Mouse (Mus musculus) hindbrain, embryonic 16.5 days (tissue): ENCODE results near the gene Cemip2. TPM values are rescaled to one million over a fixed set of nuclear protein-coding genes. Genes with fewer than 3 reads are reported as not detected.

ENCODE experiments used
- ATAC-seq: fragments of 200-750 bp; cut with Nextera tagmentation; 2 replicates; pipeline ENCODE4 v1.8.0; 2017; ENCODE audit warnings: moderate TSS enrichment, moderate library complexity
- H3K27ac ChIP-seq: fragments of 300-500 bp; sonication (generic); 2 replicates; pipeline ENCODE4 v1.5.1; 2014; ENCODE audit warnings: low read depth, mild to moderate bottlenecking, control low read depth, low read length, moderate library complexity
- H3K27me3 ChIP-seq: fragments of 300-500 bp; sonication (generic); replicated peaks from 2 replicates; pipeline ENCODE4 v1.6.1; 2014; ENCODE audit warnings: low read length; ENCODE audit not compliant: control insufficient read depth, insufficient read depth
- H3K36me3 ChIP-seq: fragments of 300-500 bp; sonication (generic); 2 replicates; pipeline ENCODE4 v1.6.1; 2014; ENCODE audit warnings: mild to moderate bottlenecking, low read length, moderate library complexity, mixed read lengths; ENCODE audit not compliant: control insufficient read depth, insufficient read depth
- H3K4me1 ChIP-seq: fragments of 300-500 bp; sonication (generic); 2 replicates; pipeline ENCODE4 v1.6.1; 2014; ENCODE audit warnings: low read depth, low read length; ENCODE audit not compliant: control insufficient read depth, insufficient read depth
- H3K4me2 ChIP-seq: fragments of 300-500 bp; sonication (generic); 2 replicates; pipeline ENCODE4 v1.6.1; 2014; ENCODE audit warnings: mild to moderate bottlenecking, low read length, control low read depth, moderate library complexity
- H3K4me3 ChIP-seq: fragments of 300-500 bp; sonication (generic); 2 replicates; pipeline ENCODE4 v1.5.1; 2014; ENCODE audit warnings: mild to moderate bottlenecking, low read length, control low read depth, moderate library complexity
- H3K9ac ChIP-seq: fragments of 300-500 bp; sonication (generic); 2 replicates; pipeline ENCODE4 v1.6.1; 2014; ENCODE audit warnings: low read depth, mild to moderate bottlenecking, control low read depth, low read length, moderate library complexity
- H3K9me3 ChIP-seq: fragments of 300-500 bp; sonication (generic); 2 replicates; pipeline ENCODE4 v1.6.1; 2014; ENCODE audit warnings: mild to moderate bottlenecking, low read length, moderate library complexity; ENCODE audit not compliant: control insufficient read depth
- WGBS: fragments of 180-500 bp; shearing (Covaris S2); extraction: QIAGEN DNeasy Blood & Tissue Kit; methylation state at CpG from one replicate; pipeline ENCODE4 v1.1.7; 2014; 5-methylcytosine and 5-hydroxymethylcytosine counted together
- polyA plus RNA-seq: library from polyadenylated mRNA; unstranded; fragments of >200 nt; fragmentation: Nextera tagmentation; extraction: Ambion mirVana; gene quantifications from 2 replicates; pipeline ENCODE4 v1.2.1, GENCODE M21; 2015

The Cemip2 gene
- polyA plus RNA-seq, 1 experiment from 2014 or later = 15.4 TPM

DNA sequence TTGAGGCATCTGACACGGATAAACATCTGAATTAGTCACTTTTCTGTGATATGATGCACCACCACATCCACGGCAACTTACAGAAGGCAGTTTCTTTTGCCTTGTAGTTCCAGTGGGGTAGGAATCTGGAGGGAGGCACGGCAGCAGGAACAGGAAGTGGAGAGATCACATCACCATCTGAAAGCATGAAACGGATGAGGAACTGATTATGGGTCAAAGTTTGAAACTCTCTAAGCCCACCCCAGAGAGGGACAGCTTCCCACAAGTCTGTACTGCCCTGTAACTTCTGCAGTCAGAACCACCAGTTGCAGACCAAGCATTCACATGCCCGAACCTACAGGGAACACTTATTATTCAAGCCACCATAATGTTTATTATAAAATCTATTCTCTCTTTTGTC is 117.4 kb downstream of the Cemip2 start:
- no peaks in the 10 kb centered on the region for H3K27me3 ChIP-seq
- WGBS = 90% methylated on average over 5 of the region's 5 CpGs
- no peak overlapping the region for H3K27ac ChIP-seq
- H3K4me1 ChIP-seq = no peaks in the 10 kb centered on the region
- no peak overlapping the region for H3K9ac ChIP-seq
- H3K36me3 ChIP-seq = no peaks in the 10 kb centered on the region
- ATAC-seq = no peak
- H3K9me3 ChIP-seq = no peaks in the 10 kb centered on the region
- no peak overlapping the region for H3K4me3 ChIP-seq
- H3K4me2 ChIP-seq = no peak overlapping the region

- no peaks in the 10 kb centered on the region for H3K36me3 ChIP-seq
- H3K9me3 ChIP-seq = no peaks in the 10 kb centered on the region
- no peak overlapping the region for H3K9ac ChIP-seq
- ATAC-seq = no peak
- no peak overlapping the region for H3K27ac ChIP-seq
- WGBS = 88% methylated on average over 7 of the region's 7 CpGs
- H3K4me1 ChIP-seq = no peaks in the 10 kb centered on the region
- no peak overlapping the region for H3K4me2 ChIP-seq
- H3K27me3 ChIP-seq = no peaks in the 10 kb centered on the region
- no peak overlapping the region for H3K4me3 ChIP-seq
These were observed 119.1 kb downstream of the Cemip2 start for GRCm38 (mm10) chr19:21897122-21897827.

- Histone ChIP-seq H3K9me3 (no peaks in the 10 kb centered on the region), H3K27me3 (no peaks in the 10 kb centered on the region), H3K36me3 (no peaks in the 10 kb centered on the region), H3K4me2 (no peak overlapping the region), H3K9ac (no peak overlapping the region), H3K4me3 (no peak overlapping the region), H3K4me1 (no peaks in the 10 kb centered on the region), H3K27ac (no peak overlapping the region)
- 73% methylated on average over 12 of the region's 12 CpGs for WGBS
- ATAC-seq = no peak
These were observed 120.1 kb downstream of the Cemip2 start for GRCm38 (mm10) chr19:21898015-21898939.

Other genes with a start within 250 kb of the Cemip2 start
- gene 1110059E24Rik, start 125.4 kb upstream of the Cemip2 start, polyA plus RNA-seq = 53.2 and 59.6 TPM in 2 replicates
- gene Abhd17b, start 125.2 kb upstream of the Cemip2 start, polyA plus RNA-seq = 27.6 and 38.4 TPM in 2 replicates